Mouse (Mus musculus) macrophage (primary cell): ENCODE measurements around the gene Thsd7a. TPM values are rescaled to one million over a fixed set of nuclear protein-coding genes. Genes with fewer than 3 reads are reported as not detected.

Experiments
- H3K27ac ChIP-seq: fragments of 350-480 bp; formaldehyde crosslinking; 2 replicates; pipeline ENCODE4 v1.9.0; 2021
- H3K36me3 ChIP-seq: fragments of 350-480 bp; formaldehyde crosslinking; 2 replicates; pipeline ENCODE4 v1.9.0; 2021; ENCODE audit errors: inconsistent target
- H3K4me3 ChIP-seq: fragments of 350-480 bp; formaldehyde crosslinking; 2 replicates; pipeline ENCODE4 v1.9.0; 2021; ENCODE audit errors: inconsistent target
- H3K79me2 ChIP-seq: fragments of 350-480 bp; formaldehyde crosslinking; 2 replicates; pipeline ENCODE4 v1.9.0; 2021; ENCODE audit errors: inconsistent target
- WGBS: methylation state at CpG from one replicate; pipeline ENCODE4 v1.1.7; 2026; ENCODE audit warnings: inconsistent platforms; ENCODE audit not compliant: missing documents; 5-methylcytosine and 5-hydroxymethylcytosine counted together
- polyA plus RNA-seq: library from polyadenylated mRNA; stranded (reverse); fragments of 250-400 nt; gene quantifications from 3 replicates; pipeline ENCODE4 v1.2.4, GENCODE M21; 2018; ENCODE audit warnings: inconsistent platforms

Gene Thsd7a
- polyA plus RNA-seq, 1 experiment from 2014 or later, result not detected

GRCm38 (mm10) chr6:12419070-12419469, 330.1 kb downstream of the Thsd7a start:
- Histone ChIP-seq H3K4me3 (no peak overlapping the region), H3K36me3 (no peaks in the 10 kb centered on the region), H3K79me2 (no peaks in the 10 kb centered on the region), H3K27ac (no peak overlapping the region)
- WGBS, result 91% methylated on average over 10 of the region's 10 CpGs

DNA sequence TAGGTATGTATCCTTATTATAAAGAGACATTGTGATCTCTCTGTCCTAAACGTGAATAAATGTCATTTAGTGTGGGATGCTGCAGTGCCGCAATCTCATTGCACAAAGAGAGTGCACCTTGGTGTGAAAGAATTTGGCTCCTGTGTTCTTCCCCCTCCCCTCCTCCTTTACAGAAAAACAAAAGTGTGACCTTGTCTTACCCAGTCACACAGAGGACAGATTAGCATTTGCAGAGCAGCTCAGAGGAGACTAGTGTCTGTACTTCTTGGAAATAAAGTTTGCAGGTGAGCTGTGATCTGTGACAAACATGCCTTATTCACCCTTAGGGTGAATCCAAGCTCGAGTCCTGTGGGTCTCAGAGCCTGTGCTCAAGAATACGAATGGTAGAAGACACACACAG, 332.2 kb downstream of the Thsd7a start:
- no peaks in the 10 kb centered on the region for H3K36me3 ChIP-seq
- no peak overlapping the region for H3K4me3 ChIP-seq
- H3K27ac ChIP-seq, result no peak overlapping the region
- H3K79me2 ChIP-seq, result no peaks in the 10 kb centered on the region
- WGBS, result 85% methylated on average over 4 of the region's 4 CpGs

DNA sequence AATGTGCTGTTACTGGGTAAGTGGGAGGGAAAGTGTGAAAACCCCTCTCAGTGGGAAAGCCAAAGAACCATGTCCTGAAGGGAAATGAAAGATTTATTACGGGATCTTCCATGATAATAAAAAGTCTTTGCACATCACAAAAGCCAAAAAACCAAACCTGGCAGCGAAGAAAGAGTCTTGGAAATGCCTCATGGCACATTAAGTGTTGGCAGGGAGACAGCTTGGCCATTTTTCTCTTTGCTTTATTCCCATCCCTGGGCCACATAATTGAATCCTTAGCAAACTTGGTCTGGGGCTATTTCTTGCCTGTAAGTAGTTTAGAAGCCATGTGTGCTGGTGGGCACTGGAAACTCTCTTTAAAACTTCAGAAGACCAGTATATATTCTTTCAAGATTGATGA, 344.8 kb downstream of the Thsd7a start:
- Histone ChIP-seq H3K4me3 (no peak overlapping the region), H3K36me3 (no peaks in the 10 kb centered on the region), H3K79me2 (no peaks in the 10 kb centered on the region), H3K27ac (no peak overlapping the region)
- 95% methylated on average over 2 of the region's 2 CpGs for WGBS

DNA sequence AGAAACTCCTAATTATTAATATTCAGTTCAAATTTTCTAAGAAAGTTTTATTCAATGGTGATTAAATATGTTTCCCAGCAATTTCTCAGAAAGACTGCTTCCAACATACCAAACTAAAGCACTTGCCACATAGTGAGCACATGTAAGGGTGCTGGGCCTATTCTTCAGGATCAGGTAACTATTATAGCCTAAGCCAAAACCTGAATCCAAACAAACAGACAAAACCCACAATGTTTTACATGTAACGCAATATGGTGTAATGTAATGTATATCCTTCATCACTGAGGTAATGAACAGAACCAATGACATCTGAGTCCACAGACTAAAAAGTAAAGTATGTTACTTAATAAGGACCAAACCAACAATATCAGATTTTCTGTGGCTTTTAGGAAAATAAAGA, 346.2 kb downstream of the Thsd7a start:
- Histone ChIP-seq H3K36me3 (no peaks in the 10 kb centered on the region), H3K4me3 (no peak overlapping the region), H3K27ac (no peak overlapping the region), H3K79me2 (no peaks in the 10 kb centered on the region)
- 100% methylated on average over 1 of the region's 1 CpGs for WGBS

DNA sequence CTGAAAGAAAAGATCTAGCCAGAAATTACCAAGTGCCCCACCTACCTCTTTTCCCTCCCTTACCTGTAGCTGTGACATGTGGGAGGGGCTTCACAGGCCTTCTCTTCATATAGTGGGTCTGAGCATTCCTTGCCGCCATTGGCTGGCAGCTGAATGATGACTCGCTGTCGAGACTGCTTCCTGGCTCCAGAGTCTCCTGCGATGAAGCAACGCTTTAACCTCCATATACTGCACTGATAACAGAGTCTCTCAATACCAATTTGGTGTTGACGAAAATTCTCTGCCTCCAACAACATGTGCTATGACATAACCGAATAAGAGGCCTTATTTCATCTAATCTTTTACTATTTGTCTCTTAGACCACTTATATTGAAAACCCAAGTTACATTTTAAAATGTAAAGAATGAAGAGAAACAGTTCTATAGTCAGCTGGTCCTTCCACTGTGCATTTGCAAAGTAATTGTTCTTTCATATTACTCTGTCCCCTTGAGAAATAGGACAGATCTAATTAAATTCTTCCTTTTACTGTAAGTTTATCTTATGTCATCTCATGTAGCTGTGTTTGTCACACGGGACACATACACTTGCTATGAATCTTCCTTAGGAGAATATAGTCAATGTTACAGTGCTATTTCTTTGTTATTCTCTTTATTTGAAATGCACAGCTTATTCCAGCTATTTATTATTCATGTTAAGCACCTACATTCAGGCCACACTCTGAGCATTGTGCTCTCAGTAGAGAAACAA, 351.3 kb downstream of the Thsd7a start:
- no peak overlapping the region for H3K27ac ChIP-seq
- no peak overlapping the region for H3K4me3 ChIP-seq
- H3K36me3 ChIP-seq, result no peaks in the 10 kb centered on the region
- H3K79me2 ChIP-seq, result no peaks in the 10 kb centered on the region
- 94% methylated on average over 8 of the region's 8 CpGs for WGBS

GRCm38 (mm10) chr6:12393574-12394380, 355.4 kb downstream of the Thsd7a start:
- Histone ChIP-seq H3K27ac (no peak overlapping the region), H3K79me2 (no peaks in the 10 kb centered on the region), H3K36me3 (no peaks in the 10 kb centered on the region), H3K4me3 (no peak overlapping the region)
- WGBS, result 0% methylated on average over 2 of the region's 2 CpGs

- Histone ChIP-seq H3K27ac (no peak overlapping the region), H3K79me2 (no peaks in the 10 kb centered on the region), H3K36me3 (no peaks in the 10 kb centered on the region), H3K4me3 (no peak overlapping the region)
- 100% methylated on average over 1 of the region's 1 CpGs for WGBS
Measured at GRCm38 (mm10) chr6:12386731-12387130, 362.5 kb downstream of the Thsd7a start.

- WGBS, result 65% methylated on average over 3 of the region's 3 CpGs
- H3K36me3 ChIP-seq, result no peaks in the 10 kb centered on the region
- H3K79me2 ChIP-seq, result no peaks in the 10 kb centered on the region
- no peak overlapping the region for H3K27ac ChIP-seq
- no peak overlapping the region for H3K4me3 ChIP-seq
Measured at GRCm38 (mm10) chr6:12385591-12385990, 363.6 kb downstream of the Thsd7a start.

DNA sequence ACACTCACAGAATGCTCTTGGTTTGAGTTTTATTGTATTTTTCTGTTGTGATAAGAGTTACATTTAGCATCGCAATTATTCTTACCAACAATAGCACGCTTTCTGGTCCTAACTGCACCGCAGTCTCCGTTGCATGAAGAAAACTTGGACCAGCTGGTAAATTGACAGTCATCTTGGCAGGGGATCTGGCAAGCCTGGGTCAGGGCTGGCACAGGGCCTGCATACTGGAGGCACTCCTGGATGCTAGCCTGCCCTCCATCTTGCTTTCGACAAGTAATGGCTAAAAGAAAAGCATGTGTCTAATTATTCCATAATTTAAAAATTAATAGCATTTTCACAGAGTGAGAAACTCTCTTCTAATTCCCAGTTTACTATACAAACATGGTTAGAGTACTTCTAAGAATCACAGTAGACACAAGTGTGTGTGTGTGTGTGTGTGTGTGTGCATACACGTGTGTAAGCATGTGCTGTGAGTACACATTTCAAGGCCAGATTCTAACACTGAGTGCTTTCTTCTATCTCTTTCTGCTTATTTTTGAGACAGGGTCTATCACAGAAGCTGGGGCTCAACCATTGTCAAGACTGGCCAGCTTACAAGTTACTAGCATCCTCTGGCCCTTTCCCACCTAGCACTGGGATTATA, 368.0 kb downstream of the Thsd7a start:
- Histone ChIP-seq H3K79me2 (no peaks in the 10 kb centered on the region), H3K36me3 (no peaks in the 10 kb centered on the region), H3K27ac (no peak overlapping the region), H3K4me3 (no peak overlapping the region)
- WGBS, result 93% methylated on average over 6 of the region's 6 CpGs

- no peaks in the 10 kb centered on the region for H3K36me3 ChIP-seq
- no peak overlapping the region for H3K4me3 ChIP-seq
- no peaks in the 10 kb centered on the region for H3K79me2 ChIP-seq
- H3K27ac ChIP-seq, result no peak overlapping the region
- 90% methylated on average over 2 of the region's 2 CpGs for WGBS
Measured at GRCm38 (mm10) chr6:12380717-12381116, 368.5 kb downstream of the Thsd7a start.

DNA sequence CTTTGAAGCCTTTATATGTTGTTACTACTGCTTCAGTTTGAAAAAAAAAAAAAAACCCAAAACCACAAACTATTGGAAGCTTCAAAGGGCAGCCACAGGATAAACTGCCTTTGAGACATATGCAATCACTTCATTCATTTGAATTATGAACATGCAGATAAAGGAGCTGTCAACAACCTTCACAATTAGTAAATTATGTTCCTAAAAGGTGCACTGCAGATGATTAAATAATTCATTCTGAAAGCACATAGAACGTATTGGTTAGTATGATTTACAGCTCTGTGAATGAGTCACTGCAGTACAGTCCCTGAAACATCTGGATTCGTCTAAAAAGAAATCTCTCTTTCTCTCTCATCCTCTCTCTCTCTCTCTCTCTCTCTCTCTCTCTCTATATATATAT, 390.5 kb downstream of the Thsd7a start:
- Histone ChIP-seq H3K36me3 (no peaks in the 10 kb centered on the region), H3K79me2 (no peaks in the 10 kb centered on the region), H3K4me3 (no peak overlapping the region), H3K27ac (no peak overlapping the region)
- WGBS, result 11% methylated on average over 2 of the region's 2 CpGs

DNA sequence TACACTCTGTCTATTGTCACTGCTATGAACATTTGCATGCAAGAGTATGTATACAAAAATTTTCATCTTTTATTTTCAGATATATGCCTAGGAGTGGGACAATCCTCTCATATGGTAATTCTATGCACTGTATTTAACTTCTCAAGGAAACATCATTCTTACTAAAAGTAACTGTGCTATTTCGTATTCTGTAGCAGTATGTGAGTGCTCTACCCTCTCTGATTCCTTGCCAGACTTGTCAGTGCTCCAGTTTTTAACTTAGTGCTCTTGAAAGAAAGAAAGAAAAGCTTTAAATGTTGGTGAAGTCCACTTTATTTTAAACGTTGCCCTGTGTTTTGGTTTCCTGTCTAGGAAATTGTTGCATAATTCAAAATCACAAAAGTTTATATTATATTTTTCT, 395.6 kb downstream of the Thsd7a start:
- H3K36me3 ChIP-seq, result no peaks in the 10 kb centered on the region
- no peak overlapping the region for H3K4me3 ChIP-seq
- H3K79me2 ChIP-seq, result no peaks in the 10 kb centered on the region
- H3K27ac ChIP-seq, result no peak overlapping the region
- 45% methylated on average over 2 of the region's 2 CpGs for WGBS

GRCm38 (mm10) chr6:12352165-12352719, 397.0 kb downstream of the Thsd7a start:
- no peaks in the 10 kb centered on the region for H3K79me2 ChIP-seq
- H3K27ac ChIP-seq, result no peak overlapping the region
- H3K36me3 ChIP-seq, result no peaks in the 10 kb centered on the region
- H3K4me3 ChIP-seq, result no peak overlapping the region
- WGBS, result 80% methylated on average over 8 of the region's 9 CpGs

- 20% methylated on average over 5 of the region's 5 CpGs for WGBS
- Histone ChIP-seq H3K4me3 (no peak overlapping the region), H3K36me3 (no peaks in the 10 kb centered on the region), H3K27ac (no peak overlapping the region), H3K79me2 (no peaks in the 10 kb centered on the region)
Measured at GRCm38 (mm10) chr6:12350753-12351152, 398.5 kb downstream of the Thsd7a start.
